Mouse (Mus musculus) layer of hippocampus, adult 9-11 months (tissue): ENCODE data around the gene Plekha8.

Experiments
- DNase-seq: peaks from one replicate; pipeline ENCODE4 v3.0.0; 2022

The Plekha8 gene

GRCm38 (mm10) chr6:54587683-54588082 lies 7.2 kb upstream of the Plekha8 start:
- DNase-seq, result no peak

- no peak for DNase-seq
Measured at GRCm38 (mm10) chr6:54588212-54588611, 6.7 kb upstream of the Plekha8 start.

- DNase-seq, result no peak
Measured at GRCm38 (mm10) chr6:54590691-54591090, 4.2 kb upstream of the Plekha8 start.

GRCm38 (mm10) chr6:54591778-54592177 lies 3.1 kb upstream of the Plekha8 start:
- DNase-seq, result no peak

- DNase-seq, result peak; percentile 97
Measured at GRCm38 (mm10) chr6:54592938-54593535, 1.9 kb upstream of the Plekha8 start.

GRCm38 (mm10) chr6:54593766-54594468 lies 994 bp upstream of the Plekha8 start:
- no peak for DNase-seq

GRCm38 (mm10) chr6:54595330-54595878 lies 493 bp downstream of the Plekha8 start:
- no peak for DNase-seq

GRCm38 (mm10) chr6:54597208-54597607 lies 2.3 kb downstream of the Plekha8 start, which contains the start of gene Fkbp14:
Gene Fkbp14 (minus strand): TSS chr6:54597308.
- DNase-seq, result no peak

GRCm38 (mm10) chr6:54597711-54598110 lies 2.8 kb downstream of the Plekha8 start:
- no peak for DNase-seq

GRCm38 (mm10) chr6:54600681-54601347 lies 5.9 kb downstream of the Plekha8 start:
- DNase-seq, result no peak

GRCm38 (mm10) chr6:54602891-54603290 lies 8.0 kb downstream of the Plekha8 start:
- no peak for DNase-seq

- DNase-seq, result no peak
Measured at GRCm38 (mm10) chr6:54604001-54604715, 9.2 kb downstream of the Plekha8 start.

- no peak for DNase-seq
Measured at GRCm38 (mm10) chr6:54606241-54606640, 11.3 kb downstream of the Plekha8 start.

GRCm38 (mm10) chr6:54617363-54617762 lies 22.5 kb downstream of the Plekha8 start:
- no peak for DNase-seq

GRCm38 (mm10) chr6:54619530-54619929 lies 24.6 kb downstream of the Plekha8 start:
- no peak for DNase-seq

GRCm38 (mm10) chr6:54620357-54620756 lies 25.4 kb downstream of the Plekha8 start:
- no peak for DNase-seq

GRCm38 (mm10) chr6:54628381-54628780 lies 33.5 kb downstream of the Plekha8 start:
- DNase-seq, result no peak

- no peak for DNase-seq
Measured at GRCm38 (mm10) chr6:54629734-54630133, 34.8 kb downstream of the Plekha8 start.

- DNase-seq, result peak; percentile 40
Measured at GRCm38 (mm10) chr6:54631462-54631861, 36.6 kb downstream of the Plekha8 start.

GRCm38 (mm10) chr6:54639877-54640276 lies 45.0 kb downstream of the Plekha8 start:
- DNase-seq, result no peak

GRCm38 (mm10) chr6:54641953-54642352 lies 47.0 kb downstream of the Plekha8 start:
- DNase-seq, result peak; percentile 42

GRCm38 (mm10) chr6:54643181-54643580 lies 48.3 kb downstream of the Plekha8 start:
- DNase-seq, result no peak

GRCm38 (mm10) chr6:54655471-54656095 lies 60.7 kb downstream of the Plekha8 start:
- DNase-seq, result no peak
